Mouse (Mus musculus): ENCODE measurements around the gene Cog1. TPM values are rescaled to one million over a fixed set of nuclear protein-coding genes. Genes with fewer than 3 reads are reported as not detected.

Cog1 gene
- polyA plus RNA-seq, 1 experiment from 2014 or later: 28.8 TPM

DNA sequence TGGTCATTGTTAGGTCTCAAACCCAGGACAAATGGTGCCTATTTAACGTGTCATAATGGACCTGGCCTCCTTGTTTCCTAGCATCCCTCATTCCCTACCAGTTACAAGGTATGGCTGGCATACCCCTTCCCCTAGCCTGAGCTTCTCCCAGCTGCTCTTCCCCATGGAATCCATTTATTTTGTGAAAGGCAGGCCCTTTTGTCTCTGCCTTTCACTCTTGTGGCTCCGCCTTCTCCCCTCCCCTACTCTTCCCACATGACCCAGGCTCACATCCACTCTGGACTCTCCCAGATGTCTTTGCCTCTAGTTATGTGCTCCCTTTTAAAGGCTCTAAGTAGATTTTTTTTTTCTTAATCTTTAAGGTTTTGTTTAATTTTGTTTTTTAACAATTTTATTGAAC, 38.1 kb downstream of the Cog1 start:
- peaks cover 22% of the 10 kb centered on the region for H3K4me1 ChIP-seq (ENCODE audit: control insufficient read depth, insufficient read depth, low read length)
- peaks cover 32% of the 10 kb centered on the region for H3K36me3 ChIP-seq (ENCODE audit: control insufficient read depth, insufficient read depth, low read length)
- no peaks in the 10 kb centered on the region for H3K27me3 ChIP-seq (replicated peaks; ENCODE audit: control insufficient read depth, insufficient read depth, low read length)
- H3K4me3 ChIP-seq (ENCODE audit: low read depth, low read length): no peak overlapping the region
- H3K4me2 ChIP-seq (ENCODE audit: low read length): 0 out of 2 replicates have a peak overlapping the region, but pooled peaks have one; percentile 13
- no peaks in the 10 kb centered on the region for H3K9me3 ChIP-seq (replicated peaks; ENCODE audit: control insufficient read depth, low read length)
- 0 out of 2 replicates have a peak overlapping the region, but pooled peaks have one; percentile 1 for H3K27ac ChIP-seq (ENCODE audit: low read depth, low read length)
- ATAC-seq (no peak), DNase-seq (ENCODE audit: low spot score) (peak; percentile 63)
- H3K9ac ChIP-seq (ENCODE audit: low read length): no peak overlapping the region; the same call in 1 of the 2 replicates
- WGBS: 41% methylated on average over 2 of the region's 2 CpGs

DNA sequence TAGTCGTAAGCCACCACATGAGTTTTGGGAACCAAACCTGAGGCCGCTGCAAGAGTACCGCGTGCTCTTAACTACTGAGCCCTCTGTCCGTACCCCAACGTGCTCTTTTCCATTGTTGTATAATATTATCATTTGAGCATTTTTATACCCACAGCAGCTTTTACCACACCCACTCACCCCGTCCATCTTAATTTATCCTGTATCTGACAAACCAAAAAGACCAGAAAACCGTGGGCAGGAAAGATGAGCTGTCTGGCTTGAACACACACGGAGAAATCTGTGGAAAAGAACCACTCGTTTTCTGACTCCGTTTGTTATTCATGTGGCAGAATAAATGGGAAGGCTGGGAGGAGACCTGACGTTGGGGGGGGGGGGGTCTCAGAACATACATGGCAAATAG, 41.5 kb downstream of the Cog1 start:
- no peaks in the 10 kb centered on the region for H3K27me3 ChIP-seq (replicated peaks; ENCODE audit: control insufficient read depth, insufficient read depth, low read length)
- H3K27ac ChIP-seq (ENCODE audit: low read depth, low read length): no peak overlapping the region
- 90% methylated on average over 12 of the region's 12 CpGs for WGBS
- no peaks in the 10 kb centered on the region for H3K9me3 ChIP-seq (replicated peaks; ENCODE audit: control insufficient read depth, low read length)
- peaks cover 64% of the 10 kb centered on the region for H3K36me3 ChIP-seq (ENCODE audit: control insufficient read depth, insufficient read depth, low read length)
- DNase-seq (ENCODE audit: low spot score) (no peak), ATAC-seq (no peak)
- H3K9ac ChIP-seq (ENCODE audit: low read length): no peak overlapping the region
- peaks cover 9% of the 10 kb centered on the region; the same call in 1 of the 2 replicates for H3K4me1 ChIP-seq (ENCODE audit: control insufficient read depth, insufficient read depth, low read length)
- H3K4me2 ChIP-seq (ENCODE audit: low read length): no peak overlapping the region
- H3K4me3 ChIP-seq (ENCODE audit: low read depth, low read length): no peak overlapping the region

DNA sequence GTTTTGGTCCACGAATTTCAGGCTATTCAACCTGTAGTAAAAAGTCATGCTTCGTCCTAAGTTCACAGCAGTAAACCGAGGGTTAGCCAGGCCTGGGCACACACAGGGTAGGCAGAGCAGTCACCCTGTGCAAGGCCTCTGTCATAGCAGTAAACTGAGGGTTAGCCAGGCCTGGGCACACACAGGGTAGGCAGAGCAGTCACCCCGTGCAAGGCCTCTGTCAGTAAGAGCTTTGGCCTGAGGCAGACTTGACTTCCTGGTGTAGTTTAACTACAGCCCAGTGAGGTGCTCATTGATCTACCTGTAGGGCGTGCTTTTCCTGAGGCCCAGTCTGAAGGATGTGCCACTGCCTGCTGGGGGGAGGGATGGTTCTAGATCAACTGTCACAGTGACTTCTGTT, 42.3 kb downstream of the Cog1 start:
- Histone ChIP-seq H3K9ac (ENCODE audit: low read length) (no peak overlapping the region), H3K27me3 (replicated peaks; ENCODE audit: control insufficient read depth, insufficient read depth, low read length) (no peaks in the 10 kb centered on the region), H3K27ac (ENCODE audit: low read depth, low read length) (no peak overlapping the region), H3K4me2 (ENCODE audit: low read length) (no peak overlapping the region), H3K36me3 (ENCODE audit: control insufficient read depth, insufficient read depth, low read length) (peaks cover 71% of the 10 kb centered on the region), H3K9me3 (replicated peaks; ENCODE audit: control insufficient read depth, low read length) (no peaks in the 10 kb centered on the region), H3K4me1 (ENCODE audit: control insufficient read depth, insufficient read depth, low read length) (peaks cover 8% of the 10 kb centered on the region; the same call in 1 of the 2 replicates), H3K4me3 (ENCODE audit: low read depth, low read length) (no peak overlapping the region)
- 89% methylated on average over 5 of the region's 5 CpGs for WGBS
- ATAC-seq (no peak), DNase-seq (ENCODE audit: low spot score) (no peak)

DNA sequence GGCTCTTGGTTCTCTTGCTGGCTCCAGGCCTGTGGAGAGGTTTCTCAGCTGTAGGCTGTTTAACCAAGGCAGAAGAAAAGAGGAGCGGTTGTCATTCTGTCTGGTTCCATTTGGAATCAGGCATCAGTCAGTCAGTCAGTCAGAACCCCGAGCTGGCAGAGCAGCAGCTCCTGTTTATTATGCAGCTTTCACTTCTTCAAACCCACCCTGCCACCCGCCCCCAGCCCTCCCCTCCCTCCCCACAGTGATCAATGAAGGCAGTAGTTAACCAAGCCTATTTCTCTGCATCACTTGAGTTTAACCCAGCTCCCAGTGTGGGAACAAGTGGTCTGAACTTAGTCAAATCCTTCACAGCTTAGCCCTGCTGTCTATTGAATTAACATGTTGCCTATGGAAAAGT, 42.9 kb downstream of the Cog1 start:
- Histone ChIP-seq H3K36me3 (ENCODE audit: control insufficient read depth, insufficient read depth, low read length) (peaks cover 76% of the 10 kb centered on the region), H3K4me1 (ENCODE audit: control insufficient read depth, insufficient read depth, low read length) (peaks cover 3% of the 10 kb centered on the region; the same call in 1 of the 2 replicates), H3K9ac (ENCODE audit: low read length) (no peak overlapping the region), H3K27me3 (replicated peaks; ENCODE audit: control insufficient read depth, insufficient read depth, low read length) (no peaks in the 10 kb centered on the region), H3K4me2 (ENCODE audit: low read length) (no peak overlapping the region), H3K9me3 (replicated peaks; ENCODE audit: control insufficient read depth, low read length) (no peaks in the 10 kb centered on the region), H3K4me3 (ENCODE audit: low read depth, low read length) (no peak overlapping the region), H3K27ac (ENCODE audit: low read depth, low read length) (no peak overlapping the region)
- WGBS: 79% methylated on average over 3 of the region's 3 CpGs
- DNase-seq (ENCODE audit: low spot score) (no peak), ATAC-seq (no peak)

DNA sequence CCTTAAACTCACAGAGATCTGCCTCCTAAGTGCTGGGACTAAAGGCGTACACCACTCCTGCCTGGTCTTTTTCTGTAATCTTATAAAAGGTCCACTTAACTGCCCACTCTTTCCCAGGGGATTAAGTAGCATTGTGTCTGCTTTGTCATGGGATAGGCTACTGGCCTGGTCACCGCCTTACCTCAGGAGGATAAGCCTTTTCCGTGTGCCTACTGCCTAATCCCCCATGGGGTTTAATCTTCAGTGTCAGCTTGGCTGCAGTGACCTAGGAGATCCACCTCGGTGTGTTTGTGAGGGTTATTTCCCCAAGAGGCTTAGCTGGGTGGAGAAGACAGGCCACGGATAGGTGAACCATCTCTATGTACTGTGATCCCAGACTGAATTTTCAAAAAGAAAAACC, 48.6 kb downstream of the Cog1 start:
- no peak for ATAC-seq
- Histone ChIP-seq H3K4me1 (ENCODE audit: control insufficient read depth, insufficient read depth, low read length) (no peaks in the 10 kb centered on the region), H3K27me3 (replicated peaks; ENCODE audit: control insufficient read depth, insufficient read depth, low read length) (no peaks in the 10 kb centered on the region), H3K27ac (ENCODE audit: low read depth, low read length) (no peak overlapping the region), H3K4me3 (ENCODE audit: low read depth, low read length) (no peak overlapping the region), H3K9me3 (replicated peaks; ENCODE audit: control insufficient read depth, low read length) (no peaks in the 10 kb centered on the region), H3K4me2 (ENCODE audit: low read length) (no peak overlapping the region), H3K9ac (ENCODE audit: low read length) (no peak overlapping the region), H3K36me3 (ENCODE audit: control insufficient read depth, insufficient read depth, low read length) (peaks cover 49% of the 10 kb centered on the region)
- DNase-seq (ENCODE audit: low spot score): no peak
- WGBS: 27% methylated on average over 5 of the region's 5 CpGs

DNA sequence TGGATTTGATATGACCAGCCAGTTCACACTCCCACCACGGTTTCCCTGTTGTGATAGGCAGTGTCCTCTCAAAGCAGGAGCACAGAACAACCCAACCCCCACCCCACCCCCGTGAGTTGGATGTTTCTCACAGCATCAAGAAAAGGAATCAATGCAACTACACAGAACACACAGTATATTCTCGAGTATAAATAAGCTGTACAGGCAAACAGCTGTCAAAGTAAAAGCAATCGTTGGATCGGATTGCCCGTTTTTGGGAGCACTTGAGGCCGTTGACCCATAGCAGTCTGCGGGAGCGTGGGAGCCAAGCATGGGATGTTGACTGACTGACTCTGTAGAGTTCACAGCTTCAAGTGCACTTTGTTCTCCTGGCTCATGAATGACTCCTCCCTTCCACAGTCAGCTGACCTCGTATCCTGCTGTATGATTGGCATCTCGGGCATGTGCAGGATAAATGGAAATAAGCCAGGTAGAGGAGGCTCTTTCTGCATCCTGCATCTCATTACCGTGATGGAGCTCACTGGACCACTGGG, 49.1 kb downstream of the Cog1 start:
- H3K27ac ChIP-seq (ENCODE audit: low read depth, low read length): no peak overlapping the region
- H3K27me3 ChIP-seq (replicated peaks; ENCODE audit: control insufficient read depth, insufficient read depth, low read length): no peaks in the 10 kb centered on the region
- H3K4me3 ChIP-seq (ENCODE audit: low read depth, low read length): no peak overlapping the region
- ATAC-seq: no peak
- H3K4me1 ChIP-seq (ENCODE audit: control insufficient read depth, insufficient read depth, low read length): no peaks in the 10 kb centered on the region
- H3K9me3 ChIP-seq (replicated peaks; ENCODE audit: control insufficient read depth, low read length): no peaks in the 10 kb centered on the region
- no peak overlapping the region for H3K4me2 ChIP-seq (ENCODE audit: low read length)
- H3K9ac ChIP-seq (ENCODE audit: low read length): no peak overlapping the region
- no peak for DNase-seq (ENCODE audit: low spot score)
- H3K36me3 ChIP-seq (ENCODE audit: control insufficient read depth, insufficient read depth, low read length): peaks cover 44% of the 10 kb centered on the region
- 82% methylated on average over 12 of the region's 12 CpGs for WGBS

DNA sequence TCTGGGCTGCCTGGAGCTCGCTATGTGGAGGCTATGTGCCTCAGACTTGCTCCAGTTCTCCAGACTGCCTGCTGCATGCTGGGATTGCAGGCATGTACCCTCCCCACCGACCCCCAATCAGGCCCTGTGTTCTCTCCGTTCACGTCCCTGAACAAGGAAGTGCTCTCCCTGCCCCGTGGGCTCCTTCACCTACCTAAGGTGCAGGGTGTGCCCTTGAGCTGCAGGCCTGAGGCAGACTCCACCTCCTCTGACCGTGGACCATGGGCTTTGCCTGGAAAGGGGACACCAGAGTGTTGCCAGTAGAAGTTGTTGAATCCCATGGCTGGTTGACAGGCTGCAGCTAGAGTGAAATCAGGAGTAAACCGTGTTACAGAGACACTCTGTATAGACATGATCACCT, 50.7 kb downstream of the Cog1 start:
- H3K9ac ChIP-seq (ENCODE audit: low read length): no peak overlapping the region
- H3K4me3 ChIP-seq (ENCODE audit: low read depth, low read length): no peak overlapping the region
- H3K4me1 ChIP-seq (ENCODE audit: control insufficient read depth, insufficient read depth, low read length): no peaks in the 10 kb centered on the region
- H3K36me3 ChIP-seq (ENCODE audit: control insufficient read depth, insufficient read depth, low read length): peaks cover 30% of the 10 kb centered on the region
- ATAC-seq: no peak
- WGBS: 90% methylated on average over 7 of the region's 7 CpGs
- no peak overlapping the region for H3K4me2 ChIP-seq (ENCODE audit: low read length)
- H3K27me3 ChIP-seq (replicated peaks; ENCODE audit: control insufficient read depth, insufficient read depth, low read length): no peaks in the 10 kb centered on the region
- DNase-seq (ENCODE audit: low spot score): no peak
- H3K9me3 ChIP-seq (replicated peaks; ENCODE audit: control insufficient read depth, low read length): no peaks in the 10 kb centered on the region
- no peak overlapping the region for H3K27ac ChIP-seq (ENCODE audit: low read depth, low read length)

DNA sequence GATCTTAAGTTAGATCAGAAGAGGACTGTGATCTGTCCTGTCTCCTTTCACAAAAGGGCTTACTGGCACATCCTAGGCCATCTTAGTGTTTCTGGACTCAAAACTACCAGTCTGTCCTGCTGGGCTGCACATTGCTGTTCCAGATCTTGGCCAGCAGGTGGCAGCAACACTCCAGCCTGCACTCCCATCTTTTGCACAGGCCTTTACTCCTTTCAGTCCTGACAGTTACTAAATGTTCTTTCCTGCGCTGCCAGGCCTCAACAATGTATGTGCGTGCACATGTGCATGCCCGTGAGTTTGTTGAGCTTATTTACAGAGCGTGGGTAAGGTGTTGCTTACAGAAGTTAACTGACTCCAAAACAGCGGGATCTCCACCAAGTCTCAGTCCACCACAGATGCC, 54.8 kb downstream of the Cog1 start:
- Histone ChIP-seq H3K9ac (ENCODE audit: low read length) (no peak overlapping the region), H3K9me3 (replicated peaks; ENCODE audit: control insufficient read depth, low read length) (no peaks in the 10 kb centered on the region), H3K36me3 (ENCODE audit: control insufficient read depth, insufficient read depth, low read length) (0 out of 2 replicates have a peak, but pooled peaks cover 10% of the 10 kb centered on the region), H3K4me3 (ENCODE audit: low read depth, low read length) (no peak overlapping the region), H3K27ac (ENCODE audit: low read depth, low read length) (no peak overlapping the region), H3K4me1 (ENCODE audit: control insufficient read depth, insufficient read depth, low read length) (no peaks in the 10 kb centered on the region), H3K4me2 (ENCODE audit: low read length) (no peak overlapping the region), H3K27me3 (replicated peaks; ENCODE audit: control insufficient read depth, insufficient read depth, low read length) (no peaks in the 10 kb centered on the region)
- peak; percentile 80 for DNase-seq (ENCODE audit: low spot score)
- peak; percentile 75 for ATAC-seq
- 33% methylated on average over 5 of the region's 5 CpGs for WGBS

DNA sequence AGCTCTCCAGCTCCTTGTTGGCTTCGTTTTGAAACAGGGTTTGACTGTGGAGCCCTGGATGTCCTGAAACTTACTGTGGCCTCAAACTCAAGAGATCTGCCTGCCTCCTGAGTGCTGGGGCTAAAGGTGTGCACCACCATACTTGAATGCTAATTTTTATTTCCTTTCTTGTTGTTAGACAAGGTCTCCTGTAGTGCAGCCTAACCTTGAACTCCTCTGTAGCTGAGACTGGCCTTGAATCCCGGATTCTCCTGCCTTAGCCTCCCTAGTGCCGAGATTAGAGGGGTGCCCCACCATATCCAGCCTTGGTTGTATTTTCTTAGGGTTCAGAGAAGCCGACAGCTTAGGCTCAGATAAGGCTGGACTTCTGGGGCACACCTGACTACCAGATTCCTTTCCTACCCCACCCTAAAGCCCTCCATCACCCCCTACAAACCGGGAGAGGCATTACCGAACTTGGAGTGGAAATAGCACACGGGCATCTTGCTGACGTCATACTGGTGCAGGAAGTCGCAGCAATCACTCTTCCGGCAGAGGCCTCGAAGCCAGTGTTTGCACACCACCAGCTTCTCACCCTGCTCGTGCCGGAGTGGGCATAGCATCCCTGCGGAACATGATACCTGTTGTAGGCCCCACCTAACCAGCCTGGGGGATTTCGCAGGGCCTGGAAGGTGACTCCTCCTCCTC, 57.1 kb downstream of the Cog1 start:
- no peaks in the 10 kb centered on the region for H3K27me3 ChIP-seq (replicated peaks; ENCODE audit: control insufficient read depth, insufficient read depth, low read length)
- no peak overlapping the region for H3K27ac ChIP-seq (ENCODE audit: low read depth, low read length)
- H3K9ac ChIP-seq (ENCODE audit: low read length): no peak overlapping the region
- 90% methylated on average over 15 of the region's 15 CpGs for WGBS
- no peak for DNase-seq (ENCODE audit: low spot score)
- no peak for ATAC-seq
- no peak overlapping the region for H3K4me2 ChIP-seq (ENCODE audit: low read length)
- 0 out of 2 replicates have a peak, but pooled peaks cover 6% of the 10 kb centered on the region for H3K36me3 ChIP-seq (ENCODE audit: control insufficient read depth, insufficient read depth, low read length)
- H3K4me1 ChIP-seq (ENCODE audit: control insufficient read depth, insufficient read depth, low read length): peaks cover 15% of the 10 kb centered on the region
- no peak overlapping the region for H3K4me3 ChIP-seq (ENCODE audit: low read depth, low read length)
- H3K9me3 ChIP-seq (replicated peaks; ENCODE audit: control insufficient read depth, low read length): no peaks in the 10 kb centered on the region
